Mouse (Mus musculus): ENCODE measurements around the gene Eef1akmt2. TPM values are rescaled to one million over a fixed set of nuclear protein-coding genes. Genes with fewer than 3 reads are reported as not detected.

The Eef1akmt2 gene
- polyA plus RNA-seq (2015; fragmentation: Nextera tagmentation; extraction: Ambion mirVana): 39.0 and 39.9 TPM in 2 replicates

GRCm38 (mm10) chr7:132852173-132852844, at the start of gene Eef1akmt2:
TSS of gene Eef1akmt2 (minus strand) at chr7:132852673.
- peak within 1 kb of the TSS; percentile 95 for H3K9ac ChIP-seq (ENCODE audit: low read length)
- H3K4me3 ChIP-seq (ENCODE audit: low read depth, low read length): peak within 1 kb of the TSS; percentile 84
- H3K9me3 ChIP-seq (ENCODE audit: control insufficient read depth, low read length): no peaks in the 10 kb centered on the region
- 0 out of 2 replicates have a peak, but pooled peaks cover 4% of the 10 kb centered on the region for H3K36me3 ChIP-seq (ENCODE audit: control insufficient read depth, insufficient read depth, low read length)
- no peak for TF ChIP-seq EP300 (optimal IDR thresholded peaks at IDR 0.05)
- peak; percentile 58 for TF ChIP-seq CTCF (IDR thresholded peaks at IDR 0.05; ENCODE audit: low read depth)
- H3K27me3 ChIP-seq (ENCODE audit: control insufficient read depth, insufficient read depth, low read length): no peaks in the 10 kb centered on the region
- peak within 1 kb of the TSS; percentile 97 for H3K27ac ChIP-seq (replicated peaks)
- WGBS: under 1% methylated on average over 37 of the region's 37 CpGs
- ATAC-seq (ENCODE audit: low FRiP score, low TSS enrichment) (peak; percentile 95), DNase-seq (ENCODE audit: low spot score) (peak; percentile 88)
- no peaks in the 10 kb centered on the region; the same call in 1 of the 2 replicates for H3K4me1 ChIP-seq (replicated peaks; ENCODE audit: control insufficient read depth, insufficient read depth)
- peak within 1 kb of the TSS; percentile 53 for H3K4me2 ChIP-seq (replicated peaks; ENCODE audit: low read depth)

- peak overlapping the region; percentile 61 for H3K27ac ChIP-seq (replicated peaks)
- DNase-seq (ENCODE audit: low spot score): peak; percentile 48
Observed at GRCm38 (mm10) chr7:132900826-132901531, 48.5 kb upstream of the Eef1akmt2 start.

GRCm38 (mm10) chr7:132898234-132898633, 45.8 kb upstream of the Eef1akmt2 start:
- H3K36me3 ChIP-seq (ENCODE audit: control insufficient read depth, insufficient read depth, low read length): no peaks in the 10 kb centered on the region
- no peak overlapping the region for H3K4me2 ChIP-seq (replicated peaks; ENCODE audit: low read depth)
- no peaks in the 10 kb centered on the region for H3K9me3 ChIP-seq (ENCODE audit: control insufficient read depth, low read length)
- no peak for TF ChIP-seq EP300 (optimal IDR thresholded peaks at IDR 0.05)
- peak; percentile 68 for TF ChIP-seq CTCF (IDR thresholded peaks at IDR 0.05; ENCODE audit: low read depth)
- H3K4me3 ChIP-seq (ENCODE audit: low read depth, low read length): no peak overlapping the region
- WGBS: 86% methylated on average over 2 of the region's 2 CpGs
- ATAC-seq (ENCODE audit: low FRiP score, low TSS enrichment): no peak
- no peak overlapping the region for H3K9ac ChIP-seq (ENCODE audit: low read length)
- H3K27ac ChIP-seq (replicated peaks): no peak overlapping the region
- no peaks in the 10 kb centered on the region for H3K4me1 ChIP-seq (replicated peaks; ENCODE audit: control insufficient read depth, insufficient read depth)
- DNase-seq (ENCODE audit: low spot score): no peak
- H3K27me3 ChIP-seq (ENCODE audit: control insufficient read depth, insufficient read depth, low read length): no peaks in the 10 kb centered on the region

More at GRCm38 (mm10) chr7:132900826-132901531, 48.5 kb upstream of the Eef1akmt2 start:
- no peak overlapping the region for H3K4me3 ChIP-seq (ENCODE audit: low read depth, low read length)
- H3K27me3 ChIP-seq (ENCODE audit: control insufficient read depth, insufficient read depth, low read length): no peaks in the 10 kb centered on the region
- H3K4me1 ChIP-seq (replicated peaks; ENCODE audit: control insufficient read depth, insufficient read depth): no peaks in the 10 kb centered on the region
- WGBS: 39% methylated on average over 2 of the region's 2 CpGs
- no peak overlapping the region for H3K9ac ChIP-seq (ENCODE audit: low read length)
- H3K36me3 ChIP-seq (ENCODE audit: control insufficient read depth, insufficient read depth, low read length): no peaks in the 10 kb centered on the region
- H3K4me2 ChIP-seq (replicated peaks; ENCODE audit: low read depth): no peak overlapping the region
- TF ChIP-seq CTCF (IDR thresholded peaks at IDR 0.05; ENCODE audit: low read depth) (no peak), EP300 (optimal IDR thresholded peaks at IDR 0.05) (peak; percentile 17)
- ATAC-seq (ENCODE audit: low FRiP score, low TSS enrichment): peak; percentile 80
- no peaks in the 10 kb centered on the region for H3K9me3 ChIP-seq (ENCODE audit: control insufficient read depth, low read length)

DNA sequence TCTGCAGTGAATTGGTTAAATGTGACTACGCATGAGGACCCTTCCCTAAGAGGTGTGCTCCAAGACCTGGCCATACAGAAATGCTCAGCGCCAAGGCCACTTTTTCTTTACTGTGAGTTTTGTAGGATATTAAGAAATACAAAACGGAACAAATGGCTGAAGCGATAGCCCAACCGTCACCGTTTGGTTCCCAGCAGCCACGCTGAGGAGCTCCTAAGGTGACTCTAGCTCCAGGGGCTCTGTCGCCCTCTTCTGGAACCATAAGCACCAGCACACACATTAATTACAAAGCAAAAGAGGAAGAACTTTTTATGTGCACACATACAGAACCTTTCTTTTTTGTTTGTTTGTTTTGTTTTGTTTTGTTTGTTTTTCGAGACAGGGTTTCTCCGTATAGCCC, 44.8 kb upstream of the Eef1akmt2 start:
- Histone ChIP-seq H3K4me2 (replicated peaks; ENCODE audit: low read depth) (no peak overlapping the region), H3K27ac (replicated peaks) (no peak overlapping the region), H3K9ac (ENCODE audit: low read length) (no peak overlapping the region), H3K27me3 (ENCODE audit: control insufficient read depth, insufficient read depth, low read length) (no peaks in the 10 kb centered on the region), H3K9me3 (ENCODE audit: control insufficient read depth, low read length) (no peaks in the 10 kb centered on the region), H3K4me3 (ENCODE audit: low read depth, low read length) (no peak overlapping the region), H3K36me3 (ENCODE audit: control insufficient read depth, insufficient read depth, low read length) (no peaks in the 10 kb centered on the region), H3K4me1 (replicated peaks; ENCODE audit: control insufficient read depth, insufficient read depth) (no peaks in the 10 kb centered on the region)
- 88% methylated on average over 10 of the region's 10 CpGs for WGBS
- TF ChIP-seq EP300 (optimal IDR thresholded peaks at IDR 0.05): no peak
- TF ChIP-seq CTCF (IDR thresholded peaks at IDR 0.05; ENCODE audit: low read depth): peak; percentile 38
- ATAC-seq (ENCODE audit: low FRiP score, low TSS enrichment) (no peak), DNase-seq (ENCODE audit: low spot score) (no peak)

GRCm38 (mm10) chr7:132896206-132896815, 43.8 kb upstream of the Eef1akmt2 start:
- Histone ChIP-seq H3K4me2 (replicated peaks; ENCODE audit: low read depth) (no peak overlapping the region), H3K27me3 (ENCODE audit: control insufficient read depth, insufficient read depth, low read length) (no peaks in the 10 kb centered on the region), H3K4me3 (ENCODE audit: low read depth, low read length) (no peak overlapping the region), H3K27ac (replicated peaks) (no peak overlapping the region), H3K4me1 (replicated peaks; ENCODE audit: control insufficient read depth, insufficient read depth) (no peaks in the 10 kb centered on the region), H3K9ac (ENCODE audit: low read length) (no peak overlapping the region), H3K36me3 (ENCODE audit: control insufficient read depth, insufficient read depth, low read length) (no peaks in the 10 kb centered on the region), H3K9me3 (ENCODE audit: control insufficient read depth, low read length) (no peaks in the 10 kb centered on the region)
- DNase-seq (ENCODE audit: low spot score) (no peak), ATAC-seq (ENCODE audit: low FRiP score, low TSS enrichment) (no peak)
- 83% methylated on average over 9 of the region's 9 CpGs for WGBS
- TF ChIP-seq EP300 (optimal IDR thresholded peaks at IDR 0.05) (no peak), CTCF (IDR thresholded peaks at IDR 0.05; ENCODE audit: low read depth) (no peak)

Data from stomach, postnatal 0 days (tissue).